Mouse (Mus musculus): Measurements from ENCODE around the gene Tnip3. TPM values are rescaled to one million over a fixed set of nuclear protein-coding genes. Genes with fewer than 3 reads are reported as not detected.

Tnip3 gene
- polyA plus RNA-seq, 1 experiment from 2014 or later = 2.3 TPM

GRCm38 (mm10) chr6:65569741-65570140, 44.6 kb downstream of the Tnip3 start:
- no peak overlapping the region for H3K9ac ChIP-seq (replicated peaks; ENCODE audit: low read depth)
- H3K4me3 ChIP-seq (ENCODE audit: low read depth, low read length) = no peak overlapping the region
- no peak overlapping the region for H3K27ac ChIP-seq (ENCODE audit: low read length)
- ATAC-seq = no peak
- H3K36me3 ChIP-seq (ENCODE audit: insufficient read depth, low read length) = no peaks in the 10 kb centered on the region
- H3K9me3 ChIP-seq (ENCODE audit: low read length) = no peaks in the 10 kb centered on the region
- WGBS = 23% methylated on average over 8 of the region's 8 CpGs
- no peaks in the 10 kb centered on the region; the same call in 1 of the 2 replicates for H3K4me1 ChIP-seq (ENCODE audit: insufficient read depth, low read depth, low read length)
- TF ChIP-seq EP300 (IDR thresholded peaks at IDR 0.05) (no peak), CTCF (IDR thresholded peaks at IDR 0.05) (peak; percentile 78)
- DNase-seq (ENCODE audit: low spot score) = peak; percentile 82
- H3K27me3 ChIP-seq (replicated peaks; ENCODE audit: insufficient read depth, low read length) = no peaks in the 10 kb centered on the region
- no peak overlapping the region for H3K4me2 ChIP-seq (replicated peaks; ENCODE audit: low read depth, low read length)

DNA sequence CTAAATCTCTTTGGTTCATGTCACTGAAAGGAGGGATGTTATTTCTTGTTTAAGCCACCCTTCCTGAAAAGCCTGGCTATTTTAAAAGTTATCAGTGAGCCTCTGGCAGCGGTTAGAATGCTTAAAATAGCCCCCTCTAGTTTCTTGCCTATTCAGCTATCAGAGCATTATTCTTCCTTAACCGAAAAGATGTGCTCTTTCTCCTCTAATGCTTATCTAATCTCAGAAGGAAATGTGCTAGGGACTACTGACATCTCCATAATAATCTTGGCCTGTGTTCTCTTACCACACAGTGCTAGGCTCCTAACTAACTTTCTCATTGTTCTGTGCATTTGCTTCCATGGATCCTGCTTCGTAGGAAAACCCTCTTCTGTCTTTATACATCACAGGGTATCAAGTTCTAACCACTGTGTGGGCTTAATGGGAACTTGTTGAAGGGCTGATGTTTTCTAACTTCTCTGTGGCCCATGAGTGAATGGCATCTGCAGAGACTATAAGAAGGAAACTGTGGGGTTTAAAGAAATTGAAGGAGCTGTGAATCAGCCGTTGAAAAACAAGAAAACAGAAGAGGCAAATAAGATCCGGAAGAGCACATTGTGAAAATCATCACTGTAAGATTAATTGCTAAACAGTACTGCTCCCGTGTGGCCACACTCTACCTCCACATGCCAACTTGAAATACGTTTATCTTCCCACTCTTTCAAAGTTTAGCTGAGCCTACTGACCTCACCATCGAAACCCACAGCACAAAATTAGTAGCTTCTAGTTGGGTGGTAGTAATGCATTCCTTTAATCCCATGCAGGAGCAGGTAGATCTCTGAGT, 53.2 kb downstream of the Tnip3 start:
- WGBS = 46% methylated on average over 8 of the region's 8 CpGs
- TF ChIP-seq CTCF (IDR thresholded peaks at IDR 0.05) (no peak), EP300 (IDR thresholded peaks at IDR 0.05) (no peak)
- Histone ChIP-seq H3K27me3 (replicated peaks; ENCODE audit: insufficient read depth, low read length) (no peaks in the 10 kb centered on the region), H3K4me2 (replicated peaks; ENCODE audit: low read depth, low read length) (no peak overlapping the region), H3K4me1 (ENCODE audit: insufficient read depth, low read depth, low read length) (no peaks in the 10 kb centered on the region), H3K36me3 (ENCODE audit: insufficient read depth, low read length) (no peaks in the 10 kb centered on the region), H3K9me3 (ENCODE audit: low read length) (no peaks in the 10 kb centered on the region), H3K9ac (replicated peaks; ENCODE audit: low read depth) (no peak overlapping the region), H3K27ac (ENCODE audit: low read length) (no peak overlapping the region), H3K4me3 (ENCODE audit: low read depth, low read length) (no peak overlapping the region)
- DNase-seq (ENCODE audit: low spot score) (no peak), ATAC-seq (no peak)

DNA sequence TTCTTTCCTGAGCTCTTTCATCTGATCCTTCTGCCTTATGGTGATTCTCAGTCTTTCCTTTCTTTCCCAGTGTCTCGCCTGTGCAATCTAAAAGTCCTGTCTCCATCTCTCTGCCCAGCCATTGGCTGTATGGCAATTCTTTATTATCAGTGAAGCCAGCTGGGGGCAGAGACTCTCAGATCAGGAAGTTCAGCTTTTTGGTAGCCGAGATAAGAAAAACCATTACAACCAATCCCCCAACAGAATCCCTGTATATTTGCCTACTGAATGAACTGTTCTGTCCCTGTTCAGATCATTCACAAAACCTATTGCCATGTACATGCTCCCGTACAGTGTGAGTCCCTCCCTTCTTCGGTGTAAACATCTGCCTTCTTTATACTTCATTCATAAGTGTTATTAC, 57.9 kb downstream of the Tnip3 start:
- 59% methylated on average over 4 of the region's 4 CpGs for WGBS
- Histone ChIP-seq H3K9me3 (ENCODE audit: low read length) (no peaks in the 10 kb centered on the region), H3K27me3 (replicated peaks; ENCODE audit: insufficient read depth, low read length) (no peaks in the 10 kb centered on the region), H3K4me1 (ENCODE audit: insufficient read depth, low read depth, low read length) (peaks cover 5% of the 10 kb centered on the region; the same call in 1 of the 2 replicates), H3K36me3 (ENCODE audit: insufficient read depth, low read length) (no peaks in the 10 kb centered on the region), H3K4me2 (replicated peaks; ENCODE audit: low read depth, low read length) (no peak overlapping the region), H3K4me3 (ENCODE audit: low read depth, low read length) (no peak overlapping the region), H3K9ac (replicated peaks; ENCODE audit: low read depth) (no peak overlapping the region), H3K27ac (ENCODE audit: low read length) (no peak overlapping the region)
- no peak for TF ChIP-seq EP300 (IDR thresholded peaks at IDR 0.05)
- no peak for TF ChIP-seq CTCF (IDR thresholded peaks at IDR 0.05)
- DNase-seq (ENCODE audit: low spot score) (no peak), ATAC-seq (no peak)

DNA sequence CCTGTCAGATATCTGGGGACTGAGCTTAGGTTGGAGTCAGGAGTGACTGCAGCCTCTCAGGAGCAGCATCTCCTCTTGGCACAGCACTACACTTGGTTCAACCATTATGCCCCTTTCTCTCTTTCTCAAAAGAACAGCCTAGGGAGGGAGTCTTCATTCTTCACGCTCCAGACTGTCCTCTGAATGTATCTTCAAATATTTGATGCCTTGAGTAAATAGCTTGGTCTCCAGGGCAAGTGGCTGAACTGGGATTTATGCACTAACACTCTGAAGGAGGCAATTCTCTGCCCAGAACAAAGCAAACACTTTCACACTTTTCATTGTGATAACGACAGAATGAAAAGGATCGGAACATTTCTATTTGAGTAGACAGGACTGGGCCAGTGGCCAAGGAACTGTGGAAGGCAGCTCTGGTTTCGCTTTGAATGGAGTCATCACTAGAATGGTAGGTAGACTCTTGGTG, 59.8 kb downstream of the Tnip3 start:
- H3K4me2 ChIP-seq (replicated peaks; ENCODE audit: low read depth, low read length) = no peak overlapping the region
- H3K27ac ChIP-seq (ENCODE audit: low read length) = peak overlapping the region; percentile 4; the same call in 1 of the 2 replicates
- no peak overlapping the region for H3K4me3 ChIP-seq (ENCODE audit: low read depth, low read length)
- H3K9ac ChIP-seq (replicated peaks; ENCODE audit: low read depth) = no peak overlapping the region
- peaks cover 5% of the 10 kb centered on the region; the same call in 1 of the 2 replicates for H3K4me1 ChIP-seq (ENCODE audit: insufficient read depth, low read depth, low read length)
- H3K36me3 ChIP-seq (ENCODE audit: insufficient read depth, low read length) = no peaks in the 10 kb centered on the region
- H3K27me3 ChIP-seq (replicated peaks; ENCODE audit: insufficient read depth, low read length) = no peaks in the 10 kb centered on the region
- WGBS = 26% methylated on average over 4 of the region's 4 CpGs
- peak; percentile 88 for DNase-seq (ENCODE audit: low spot score)
- peak; percentile 90 for ATAC-seq
- no peaks in the 10 kb centered on the region for H3K9me3 ChIP-seq (ENCODE audit: low read length)
- no peak for TF ChIP-seq CTCF (IDR thresholded peaks at IDR 0.05)
- peak; percentile 98 for TF ChIP-seq EP300 (IDR thresholded peaks at IDR 0.05)

DNA sequence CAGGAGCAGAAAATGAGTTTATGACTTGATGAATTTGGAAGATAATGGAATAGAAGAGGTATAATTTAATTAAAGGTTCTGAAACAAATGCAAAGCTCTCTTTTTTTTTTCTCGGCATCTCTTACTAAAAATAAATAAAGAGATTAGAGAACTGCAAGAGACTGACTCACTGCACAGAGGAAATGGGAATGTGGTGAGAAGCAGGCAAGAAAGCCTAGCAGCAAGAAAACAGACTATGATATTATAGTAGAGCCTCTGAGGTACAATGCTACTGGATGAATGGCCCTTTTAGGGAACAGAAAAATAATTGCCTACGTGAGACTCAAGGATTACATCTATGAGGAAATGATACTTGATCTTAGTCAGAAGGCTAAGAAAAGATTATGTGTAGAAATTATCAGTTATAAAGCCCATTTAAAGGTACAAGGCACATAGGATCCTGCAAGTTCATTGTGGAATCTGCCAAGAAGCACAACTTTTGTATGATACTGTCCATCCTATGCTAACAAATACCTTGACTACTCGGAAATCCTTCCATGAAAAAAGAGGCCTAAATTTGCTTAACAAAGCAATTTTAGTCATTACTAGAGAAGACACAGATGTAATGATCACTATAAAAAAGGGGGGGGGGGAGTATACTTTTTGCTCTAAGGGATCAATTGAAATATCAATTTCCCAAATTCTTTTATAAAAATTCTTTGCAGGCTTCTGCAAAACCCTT, 60.4 kb downstream of the Tnip3 start:
- no peak for TF ChIP-seq CTCF (IDR thresholded peaks at IDR 0.05)
- H3K4me3 ChIP-seq (ENCODE audit: low read depth, low read length) = no peak overlapping the region
- H3K4me2 ChIP-seq (replicated peaks; ENCODE audit: low read depth, low read length) = no peak overlapping the region
- no peaks in the 10 kb centered on the region for H3K27me3 ChIP-seq (replicated peaks; ENCODE audit: insufficient read depth, low read length)
- 0 out of 2 replicates have a peak overlapping the region, but pooled peaks have one; percentile 4 for H3K27ac ChIP-seq (ENCODE audit: low read length)
- H3K36me3 ChIP-seq (ENCODE audit: insufficient read depth, low read length) = no peaks in the 10 kb centered on the region
- ATAC-seq (peak; percentile 34; the same call in 1 of the 2 replicates), DNase-seq (ENCODE audit: low spot score) (peak; percentile 25)
- peaks cover 5% of the 10 kb centered on the region; the same call in 1 of the 2 replicates for H3K4me1 ChIP-seq (ENCODE audit: insufficient read depth, low read depth, low read length)
- 56% methylated on average over 3 of the region's 3 CpGs for WGBS
- no peak overlapping the region for H3K9ac ChIP-seq (replicated peaks; ENCODE audit: low read depth)
- H3K9me3 ChIP-seq (ENCODE audit: low read length) = no peaks in the 10 kb centered on the region

GRCm38 (mm10) chr6:65588847-65589246, 63.7 kb downstream of the Tnip3 start:
- no peak overlapping the region for H3K4me3 ChIP-seq (ENCODE audit: low read depth, low read length)
- 76% methylated on average over 1 of the region's 1 CpGs for WGBS
- H3K27me3 ChIP-seq (replicated peaks; ENCODE audit: insufficient read depth, low read length) = no peaks in the 10 kb centered on the region
- no peak overlapping the region for H3K4me2 ChIP-seq (replicated peaks; ENCODE audit: low read depth, low read length)
- no peak for DNase-seq (ENCODE audit: low spot score)
- H3K4me1 ChIP-seq (ENCODE audit: insufficient read depth, low read depth, low read length) = peaks cover 5% of the 10 kb centered on the region; the same call in 1 of the 2 replicates
- TF ChIP-seq EP300 (IDR thresholded peaks at IDR 0.05) = no peak
- TF ChIP-seq CTCF (IDR thresholded peaks at IDR 0.05) = no peak
- H3K27ac ChIP-seq (ENCODE audit: low read length) = no peak overlapping the region
- H3K36me3 ChIP-seq (ENCODE audit: insufficient read depth, low read length) = no peaks in the 10 kb centered on the region
- H3K9me3 ChIP-seq (ENCODE audit: low read length) = no peaks in the 10 kb centered on the region
- ATAC-seq = no peak
- H3K9ac ChIP-seq (replicated peaks; ENCODE audit: low read depth) = no peak overlapping the region
